Mouse (Mus musculus): ENCODE data around the gene Apbb2.

Apbb2 gene

GRCm38 (mm10) chr5:66523681-66524503 lies 94.7 kb downstream of the Apbb2 start:
- in situ Hi-C loops (cut with MboI; ENCODE audit: low sequenced_read_pairs): no loop called here

- in situ Hi-C loops (cut with MboI; ENCODE audit: low sequenced_read_pairs): no loop called here
Observed at GRCm38 (mm10) chr5:66521250-66521649, 97.3 kb downstream of the Apbb2 start.

- in situ Hi-C loops (cut with MboI; ENCODE audit: low sequenced_read_pairs): no loop called here
Observed at GRCm38 (mm10) chr5:66519511-66519910, 99.1 kb downstream of the Apbb2 start.

- in situ Hi-C loops (cut with MboI; ENCODE audit: low sequenced_read_pairs): no loop called here
Observed at GRCm38 (mm10) chr5:66518411-66519006, 100.1 kb downstream of the Apbb2 start.

GRCm38 (mm10) chr5:66517503-66517902 lies 101.1 kb downstream of the Apbb2 start:
- in situ Hi-C loops (cut with MboI; ENCODE audit: low sequenced_read_pairs): no loop called here

- in situ Hi-C loops (cut with MboI; ENCODE audit: low sequenced_read_pairs): no loop called here
Observed at GRCm38 (mm10) chr5:66516311-66516710, 102.3 kb downstream of the Apbb2 start.

- in situ Hi-C loops (cut with MboI; ENCODE audit: low sequenced_read_pairs): no loop called here
Observed at GRCm38 (mm10) chr5:66515271-66515670, 103.3 kb downstream of the Apbb2 start.

GRCm38 (mm10) chr5:66514659-66515058 lies 103.9 kb downstream of the Apbb2 start:
- in situ Hi-C loops (cut with MboI; ENCODE audit: low sequenced_read_pairs): no loop called here

- in situ Hi-C loops (cut with MboI; ENCODE audit: low sequenced_read_pairs): no loop called here
Observed at GRCm38 (mm10) chr5:66513412-66513811, 105.2 kb downstream of the Apbb2 start.

- in situ Hi-C loops (cut with MboI; ENCODE audit: low sequenced_read_pairs): no loop called here
Observed at GRCm38 (mm10) chr5:66512519-66512918, 106.1 kb downstream of the Apbb2 start.

- in situ Hi-C loops (cut with MboI; ENCODE audit: low sequenced_read_pairs): no loop called here
Observed at GRCm38 (mm10) chr5:66510716-66511115, 107.9 kb downstream of the Apbb2 start.

- in situ Hi-C loops (cut with MboI; ENCODE audit: low sequenced_read_pairs): no loop called here
Observed at GRCm38 (mm10) chr5:66509151-66509550, 109.4 kb downstream of the Apbb2 start.

- in situ Hi-C loops (cut with MboI; ENCODE audit: low sequenced_read_pairs): no loop called here
Observed at GRCm38 (mm10) chr5:66505578-66505977, 113.0 kb downstream of the Apbb2 start.

- in situ Hi-C loops (cut with MboI; ENCODE audit: low sequenced_read_pairs): no loop called here
Observed at GRCm38 (mm10) chr5:66505071-66505470, 113.5 kb downstream of the Apbb2 start.

GRCm38 (mm10) chr5:66504434-66504747 lies 114.2 kb downstream of the Apbb2 start:
- in situ Hi-C loops (cut with MboI; ENCODE audit: low sequenced_read_pairs): no loop called here

- in situ Hi-C loops (cut with MboI; ENCODE audit: low sequenced_read_pairs): no loop called here
Observed at GRCm38 (mm10) chr5:66503557-66504433, 114.8 kb downstream of the Apbb2 start.

GRCm38 (mm10) chr5:66503033-66503432 lies 115.6 kb downstream of the Apbb2 start:
- in situ Hi-C loops (cut with MboI; ENCODE audit: low sequenced_read_pairs): no loop called here

- in situ Hi-C loops (cut with MboI; ENCODE audit: low sequenced_read_pairs): no loop called here
Observed at GRCm38 (mm10) chr5:66499621-66500020, 119.0 kb downstream of the Apbb2 start.

- in situ Hi-C loops (cut with MboI; ENCODE audit: low sequenced_read_pairs): no loop called here
Observed at GRCm38 (mm10) chr5:66498140-66498539, 120.4 kb downstream of the Apbb2 start.

- in situ Hi-C loops (cut with MboI; ENCODE audit: low sequenced_read_pairs): no loop called here
Observed at GRCm38 (mm10) chr5:66497479-66498087, 121.0 kb downstream of the Apbb2 start.

- in situ Hi-C loops (cut with MboI; ENCODE audit: low sequenced_read_pairs): no loop called here
Observed at GRCm38 (mm10) chr5:66496881-66497360, 121.7 kb downstream of the Apbb2 start.
